Mouse (Mus musculus) ES-Bruce4 (cell line): ENCODE measurements around the gene Rgs10. TPM values are rescaled to one million over a fixed set of nuclear protein-coding genes. Genes with fewer than 3 reads are reported as not detected.

Source experiments
- H3K27ac ChIP-seq: 2 replicates; pipeline ENCODE4 v1.5.1; 2012; ENCODE audit warnings: low read length, inconsistent platforms; ENCODE audit not compliant: insufficient read depth
- H3K27me3 ChIP-seq: 2 replicates; pipeline ENCODE4 v1.6.1; 2012; ENCODE audit warnings: mild to moderate bottlenecking, low read length, inconsistent platforms; ENCODE audit not compliant: control insufficient read depth, poor library complexity, insufficient read depth, severe bottlenecking
- H3K36me3 ChIP-seq: 2 replicates; pipeline ENCODE4 v1.6.1; 2012; ENCODE audit warnings: inconsistent platforms, mild to moderate bottlenecking, low read length, moderate library complexity; ENCODE audit not compliant: control insufficient read depth, poor library complexity, insufficient read depth, severe bottlenecking
- H3K4me1 ChIP-seq: one replicate; pipeline ENCODE4 v1.8.1; 2011; ENCODE audit warnings: low read length; ENCODE audit not compliant: control insufficient read depth, insufficient read depth
- H3K4me3 ChIP-seq: 2 replicates; pipeline ENCODE4 v1.5.1; 2011; ENCODE audit warnings: low read depth, mild to moderate bottlenecking, low read length
- H3K9ac ChIP-seq: 2 replicates; pipeline ENCODE4 v1.6.1; 2012; ENCODE audit warnings: low read depth, mild to moderate bottlenecking, inconsistent platforms; ENCODE audit not compliant: poor library complexity, severe bottlenecking
- H3K9me3 ChIP-seq: replicated peaks from 2 replicates; pipeline ENCODE4 v1.6.1; 2012; ENCODE audit warnings: mild to moderate bottlenecking, low read length, inconsistent platforms; ENCODE audit not compliant: control insufficient read depth, poor library complexity, insufficient read depth, severe bottlenecking
- CTCF ChIP-seq: IDR thresholded peaks from one replicate; pipeline ENCODE4 v1.8.1; 2011; ENCODE audit warnings: low read depth, low read length
- EP300 ChIP-seq: IDR thresholded peaks from 2 replicates; pipeline ENCODE4 v1.6.1; 2011; ENCODE audit warnings: low read depth, low read length; ENCODE audit not compliant: insufficient read depth
- POLR2A ChIP-seq: IDR thresholded peaks from one replicate; pipeline ENCODE4 v1.8.1; 2011; ENCODE audit warnings: low read length; ENCODE audit not compliant: insufficient read depth
- polyA plus RNA-seq: library from polyadenylated mRNA; stranded (reverse); fragments of >200 nt; gene quantifications from 2 replicates; pipeline ENCODE4 v1.2.4, GENCODE M21; 2011; ENCODE audit warnings: low read depth; ENCODE audit not compliant: missing spikeins, insufficient read depth, insufficient read length

Rgs10 gene
- polyA plus RNA-seq, 1 experiment = 6.0 TPM

GRCm38 (mm10) chr7:128414433-128414832 lies 4.1 kb downstream of the Rgs10 start:
- H3K36me3 ChIP-seq = no peaks in the 10 kb centered on the region

DNA sequence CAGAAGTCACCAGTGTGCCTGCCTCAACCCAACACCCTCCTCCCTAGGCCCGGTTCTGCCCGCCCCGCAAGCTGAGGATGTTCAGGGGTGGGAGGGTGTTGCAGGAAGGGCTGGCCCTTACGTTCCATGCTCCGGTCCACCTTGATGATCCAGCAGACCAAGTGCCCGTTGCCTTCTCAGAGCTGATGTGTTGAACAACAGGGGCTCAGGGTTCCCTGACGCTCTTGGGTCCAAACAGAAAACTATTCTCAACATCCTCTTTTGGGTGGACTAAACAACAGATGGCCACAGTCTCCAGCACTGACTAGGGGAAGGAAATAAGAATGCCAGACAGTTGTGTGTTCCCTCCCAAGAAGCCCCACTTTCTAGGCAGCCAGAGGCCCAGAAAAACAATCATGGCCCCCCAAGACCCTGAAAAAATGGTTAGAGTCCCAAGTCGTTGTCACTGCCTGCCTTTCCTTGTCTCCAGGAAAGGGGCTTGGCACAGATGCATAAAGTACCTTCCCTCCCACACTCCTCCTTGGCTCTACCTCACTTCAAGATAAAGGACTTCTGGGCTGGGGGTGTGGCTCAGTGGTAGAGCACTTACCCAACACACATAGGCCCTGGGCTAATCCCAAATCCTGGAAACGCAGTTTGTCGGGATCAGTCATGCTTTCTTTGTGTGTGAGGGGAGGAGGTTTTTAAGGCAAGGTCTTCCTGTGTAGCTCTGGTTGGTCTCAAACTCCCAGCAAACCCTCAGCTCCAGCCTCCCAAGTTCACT lies 6.3 kb downstream of the Rgs10 start:
- Histone ChIP-seq H3K27me3 (no peaks in the 10 kb centered on the region; the same call in none of the 2 replicates), H3K4me3 (no peak overlapping the region), H3K27ac (no peak overlapping the region), H3K4me1 (no peaks in the 10 kb centered on the region), H3K36me3 (no peaks in the 10 kb centered on the region), H3K9me3 (no peaks in the 10 kb centered on the region), H3K9ac (no peak overlapping the region)
- TF ChIP-seq POLR2A (no peak), CTCF (no peak), EP300 (no peak)

More at GRCm38 (mm10) chr7:128414433-128414832, 4.1 kb downstream of the Rgs10 start:
- H3K27me3 ChIP-seq = peaks cover 14% of the 10 kb centered on the region
- H3K4me3 ChIP-seq = no peak overlapping the region
- no peaks in the 10 kb centered on the region for H3K9me3 ChIP-seq
- TF ChIP-seq POLR2A = no peak
- no peak for TF ChIP-seq EP300
- TF ChIP-seq CTCF = no peak
- H3K4me1 ChIP-seq = no peaks in the 10 kb centered on the region
- H3K9ac ChIP-seq = no peak overlapping the region
- no peak overlapping the region for H3K27ac ChIP-seq

GRCm38 (mm10) chr7:128410708-128411413 lies 7.7 kb downstream of the Rgs10 start:
- TF ChIP-seq POLR2A = no peak
- no peak for TF ChIP-seq CTCF
- TF ChIP-seq EP300 = no peak
- Histone ChIP-seq H3K27me3 (no peaks in the 10 kb centered on the region; the same call in 1 of the 2 replicates), H3K36me3 (no peaks in the 10 kb centered on the region), H3K9ac (no peak overlapping the region), H3K9me3 (no peaks in the 10 kb centered on the region), H3K4me1 (no peaks in the 10 kb centered on the region), H3K27ac (no peak overlapping the region), H3K4me3 (no peak overlapping the region)

DNA sequence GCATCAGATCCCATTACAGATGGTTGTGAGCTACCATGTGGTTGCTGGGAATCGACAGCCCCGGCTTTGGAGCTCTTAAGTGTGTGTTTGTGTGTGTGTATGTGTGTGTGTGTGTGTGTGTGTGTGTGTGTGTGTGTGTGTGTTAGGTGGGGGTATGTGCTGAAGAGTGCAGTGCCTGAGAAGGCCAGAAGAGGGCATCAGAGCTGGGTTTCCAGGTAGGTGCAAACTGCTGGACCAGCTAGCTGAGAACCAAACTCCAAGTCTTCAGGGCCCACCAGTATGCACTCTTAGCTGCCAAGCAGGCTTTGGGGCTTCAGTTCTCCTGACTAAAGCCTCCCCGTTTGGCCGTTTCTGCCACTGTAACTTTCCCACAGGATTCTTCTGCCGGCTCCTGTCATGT lies 10.3 kb downstream of the Rgs10 start:
- H3K9me3 ChIP-seq = no peaks in the 10 kb centered on the region
- no peak overlapping the region for H3K4me3 ChIP-seq
- no peaks in the 10 kb centered on the region for H3K36me3 ChIP-seq
- H3K4me1 ChIP-seq = no peaks in the 10 kb centered on the region
- H3K27me3 ChIP-seq = no peaks in the 10 kb centered on the region
- TF ChIP-seq POLR2A (no peak), CTCF (peak; percentile 62)
- no peak overlapping the region for H3K27ac ChIP-seq
- H3K9ac ChIP-seq = no peak overlapping the region

GRCm38 (mm10) chr7:128403988-128404387 lies 14.6 kb downstream of the Rgs10 start:
- TF ChIP-seq EP300 (no peak), CTCF (no peak), POLR2A (no peak)
- Histone ChIP-seq H3K4me3 (no peak overlapping the region), H3K9ac (no peak overlapping the region), H3K36me3 (no peaks in the 10 kb centered on the region), H3K9me3 (no peaks in the 10 kb centered on the region), H3K4me1 (no peaks in the 10 kb centered on the region), H3K27ac (no peak overlapping the region), H3K27me3 (no peaks in the 10 kb centered on the region; the same call in 1 of the 2 replicates)

GRCm38 (mm10) chr7:128403586-128403985 lies 15.0 kb downstream of the Rgs10 start:
- Histone ChIP-seq H3K4me1 (no peaks in the 10 kb centered on the region), H3K4me3 (no peak overlapping the region), H3K9me3 (no peaks in the 10 kb centered on the region), H3K27me3 (no peaks in the 10 kb centered on the region; the same call in 1 of the 2 replicates), H3K27ac (no peak overlapping the region), H3K36me3 (no peaks in the 10 kb centered on the region), H3K9ac (no peak overlapping the region)
- TF ChIP-seq POLR2A (no peak), EP300 (no peak), CTCF (no peak)
